Mouse (Mus musculus) testis, adult 2 months (tissue): ENCODE measurements around the gene A930009A15Rik. TPM values are rescaled to one million over a fixed set of nuclear protein-coding genes. Genes with fewer than 3 reads are reported as not detected.

Source experiments
- H3K27ac ChIP-seq: fragments of 200-500 bp; 2 replicates; pipeline ENCODE4 v1.5.1; 2012; ENCODE audit warnings: low read depth, low read length; ENCODE audit not compliant: control insufficient read depth, insufficient read depth
- H3K27me3 ChIP-seq: fragments of 200-500 bp; 2 replicates; pipeline ENCODE4 v1.6.1; 2012; ENCODE audit warnings: mild to moderate bottlenecking, low read length, moderate library complexity; ENCODE audit not compliant: control insufficient read depth, insufficient read depth
- H3K36me3 ChIP-seq: fragments of 200-500 bp; 2 replicates; pipeline ENCODE4 v1.6.1; 2012; ENCODE audit warnings: mild to moderate bottlenecking, low read length; ENCODE audit not compliant: control insufficient read depth, insufficient read depth
- H3K4me1 ChIP-seq: fragments of 200-500 bp; 2 replicates; pipeline ENCODE4 v1.6.1; 2012; ENCODE audit warnings: low read length; ENCODE audit not compliant: control insufficient read depth, insufficient read depth
- H3K4me3 ChIP-seq: fragments of 200-500 bp; 2 replicates; pipeline ENCODE4 v1.5.1; 2012; ENCODE audit warnings: low read depth, mild to moderate bottlenecking, low read length, moderate library complexity, mixed read lengths; ENCODE audit not compliant: control insufficient read depth
- CTCF ChIP-seq: fragments of 200-500 bp; IDR thresholded peaks from 2 replicates; pipeline ENCODE4 v1.5.1; 2012; ENCODE audit warnings: low read depth, mild to moderate bottlenecking, inconsistent platforms, low read length, moderate library complexity; ENCODE audit not compliant: control insufficient read depth, insufficient read depth, insufficient replicate concordance
- POLR2A ChIP-seq: fragments of 200-500 bp; IDR thresholded peaks from 2 replicates; pipeline ENCODE4 v1.6.1; 2012; ENCODE audit warnings: low read depth, mild to moderate bottlenecking, inconsistent platforms, low read length, moderate library complexity; ENCODE audit not compliant: control insufficient read depth
- polyA plus RNA-seq: library from polyadenylated mRNA; depleted of rRNA; stranded (reverse); fragments of >200 nt; gene quantifications from 2 replicates; pipeline ENCODE4 v1.2.3, GENCODE M21; 2012

Gene A930009A15Rik
- polyA plus RNA-seq, 1 experiment: not detected

DNA sequence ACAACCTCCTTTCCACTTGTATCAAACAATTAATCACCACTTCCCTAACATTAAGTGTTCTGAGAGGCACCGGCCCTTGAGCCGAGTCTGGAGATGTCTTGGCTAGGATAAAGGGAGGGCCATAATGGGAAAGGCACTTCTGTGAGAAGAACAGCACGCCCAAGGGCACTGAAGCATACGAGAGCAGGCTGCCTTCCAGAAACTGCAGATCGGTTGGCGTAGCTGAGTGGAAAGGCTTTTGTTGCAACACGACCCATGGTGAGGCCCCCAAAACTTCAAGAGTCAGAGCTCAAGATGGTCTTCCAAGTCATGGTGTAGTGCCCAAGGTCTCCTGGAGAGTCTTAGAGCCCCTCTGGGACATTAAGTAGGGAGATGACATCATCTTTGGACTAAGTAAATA, 19.5 kb upstream of the A930009A15Rik start:
- Histone ChIP-seq H3K4me3 (no peak overlapping the region), H3K4me1 (no peaks in the 10 kb centered on the region), H3K27ac (no peak overlapping the region), H3K27me3 (no peaks in the 10 kb centered on the region), H3K36me3 (no peaks in the 10 kb centered on the region)
- TF ChIP-seq CTCF (no peak), POLR2A (no peak)

DNA sequence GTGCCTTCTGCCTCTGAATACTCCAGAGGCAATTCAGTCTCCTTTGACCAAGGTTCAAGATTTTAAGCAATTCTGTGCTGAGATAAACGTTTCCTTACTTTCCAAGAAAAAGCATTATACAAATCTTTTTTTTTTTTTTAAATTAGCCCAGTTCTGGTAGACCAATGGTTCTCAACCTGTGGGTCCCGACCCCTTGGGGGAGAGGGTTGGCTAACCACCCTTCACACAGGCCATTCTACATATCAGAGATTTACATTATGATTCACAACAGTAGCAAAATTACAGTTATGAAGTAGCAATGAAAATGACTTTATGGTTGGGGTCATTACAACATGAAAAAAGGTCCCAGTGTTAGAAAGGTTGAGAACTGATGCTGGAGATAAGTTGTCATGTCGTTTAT, 18.7 kb upstream of the A930009A15Rik start:
- Histone ChIP-seq H3K4me3 (no peak overlapping the region), H3K27me3 (no peaks in the 10 kb centered on the region), H3K4me1 (no peaks in the 10 kb centered on the region), H3K27ac (no peak overlapping the region), H3K36me3 (no peaks in the 10 kb centered on the region)
- TF ChIP-seq CTCF (no peak), POLR2A (no peak)

DNA sequence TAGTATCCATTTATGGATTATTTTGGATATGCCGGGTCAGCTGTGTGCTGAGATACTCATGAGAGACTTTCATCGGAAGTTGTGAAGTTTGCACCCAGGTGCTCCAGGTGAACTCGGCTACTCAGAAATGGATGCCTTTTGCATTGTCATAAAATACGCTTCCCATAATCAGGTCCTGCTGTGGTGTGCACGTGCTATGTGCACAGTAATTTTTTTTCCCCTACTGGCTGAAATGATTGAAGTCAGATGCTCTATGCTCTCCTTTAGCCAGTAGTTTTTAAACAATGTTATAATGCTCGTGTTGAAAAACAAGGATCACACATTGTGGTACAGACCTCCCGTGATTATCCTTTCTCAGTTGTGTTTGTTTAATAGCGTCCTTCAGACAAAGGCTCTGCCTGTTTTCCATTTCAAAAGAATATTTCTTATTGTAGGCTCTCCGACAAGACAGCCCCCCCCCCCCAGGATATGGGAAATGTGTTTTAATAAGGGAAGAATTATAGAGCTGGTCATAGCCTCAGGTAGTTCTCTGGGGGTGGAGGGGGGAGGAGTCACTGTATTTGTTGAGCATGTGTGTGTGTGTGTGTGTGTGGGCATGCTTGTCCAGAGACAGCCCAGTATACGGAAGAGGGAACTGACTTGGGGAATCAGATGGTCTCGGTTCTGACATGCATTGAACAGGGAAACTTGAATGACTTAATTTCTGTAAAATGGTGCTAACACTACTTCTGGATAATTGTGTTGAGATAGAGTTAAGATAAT, 16.3 kb upstream of the A930009A15Rik start:
- no peaks in the 10 kb centered on the region for H3K36me3 ChIP-seq
- peaks cover 2% of the 10 kb centered on the region; the same call in 1 of the 2 replicates for H3K4me1 ChIP-seq
- H3K4me3 ChIP-seq: no peak overlapping the region
- TF ChIP-seq POLR2A (no peak), CTCF (no peak)
- H3K27ac ChIP-seq: no peak overlapping the region
- H3K27me3 ChIP-seq: no peaks in the 10 kb centered on the region

DNA sequence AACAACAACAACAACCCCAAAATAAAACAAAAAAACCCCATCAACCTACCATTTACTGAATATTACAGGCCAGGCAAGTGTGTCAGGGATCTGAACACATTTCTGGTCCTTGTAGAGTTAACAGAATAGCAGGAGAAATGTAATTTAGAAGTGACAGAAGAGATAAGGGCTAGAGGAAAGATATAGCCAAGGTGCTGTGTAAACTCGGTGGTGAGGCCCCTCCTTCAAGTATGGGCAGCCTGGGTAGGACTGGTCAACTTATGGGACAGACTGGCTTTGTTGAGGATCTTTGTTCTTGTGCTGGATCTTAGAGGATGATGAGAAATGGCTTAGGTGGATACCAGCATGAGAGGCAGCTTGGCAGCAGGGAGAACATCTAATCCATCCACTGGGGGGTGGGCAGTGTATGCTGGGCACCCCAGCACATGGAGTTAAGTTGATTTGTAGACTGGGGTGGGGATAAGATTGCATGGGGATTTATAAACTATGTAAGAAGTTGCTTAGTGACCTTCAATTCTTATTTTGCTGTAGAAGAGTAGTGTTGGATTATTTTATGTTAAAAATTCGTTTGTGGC, 14.5 kb upstream of the A930009A15Rik start:
- Histone ChIP-seq H3K27me3 (no peaks in the 10 kb centered on the region), H3K27ac (no peak overlapping the region), H3K4me1 (peaks cover 2% of the 10 kb centered on the region; the same call in 1 of the 2 replicates), H3K36me3 (no peaks in the 10 kb centered on the region), H3K4me3 (no peak overlapping the region)
- TF ChIP-seq CTCF: no peak

DNA sequence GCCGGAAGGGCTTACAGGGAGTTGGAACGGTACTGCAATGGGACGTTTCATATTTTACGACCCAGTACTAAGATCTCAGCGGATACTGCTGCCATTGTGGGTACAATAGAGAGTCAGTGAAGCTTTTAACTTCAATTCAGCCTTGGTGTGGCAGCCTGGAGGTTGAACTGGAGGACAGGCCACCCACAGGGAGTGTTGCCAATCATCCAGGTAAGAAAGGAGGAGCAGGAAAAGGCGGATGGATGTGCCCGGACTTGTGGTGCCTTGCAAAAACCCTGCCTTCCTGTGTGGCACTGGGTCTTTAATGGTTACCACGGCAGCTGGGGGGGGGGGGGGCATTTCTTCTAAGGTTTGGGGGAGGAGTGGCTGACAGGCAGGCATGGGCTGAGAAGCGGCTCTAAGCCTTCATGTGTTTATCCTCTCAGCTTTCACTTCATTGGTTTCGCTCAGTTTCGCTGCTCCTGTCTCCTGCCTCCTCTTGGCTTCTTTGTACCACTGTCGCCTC, 13.0 kb upstream of the A930009A15Rik start:
- Histone ChIP-seq H3K4me3 (no peak overlapping the region), H3K27me3 (no peaks in the 10 kb centered on the region), H3K27ac (no peak overlapping the region)

DNA sequence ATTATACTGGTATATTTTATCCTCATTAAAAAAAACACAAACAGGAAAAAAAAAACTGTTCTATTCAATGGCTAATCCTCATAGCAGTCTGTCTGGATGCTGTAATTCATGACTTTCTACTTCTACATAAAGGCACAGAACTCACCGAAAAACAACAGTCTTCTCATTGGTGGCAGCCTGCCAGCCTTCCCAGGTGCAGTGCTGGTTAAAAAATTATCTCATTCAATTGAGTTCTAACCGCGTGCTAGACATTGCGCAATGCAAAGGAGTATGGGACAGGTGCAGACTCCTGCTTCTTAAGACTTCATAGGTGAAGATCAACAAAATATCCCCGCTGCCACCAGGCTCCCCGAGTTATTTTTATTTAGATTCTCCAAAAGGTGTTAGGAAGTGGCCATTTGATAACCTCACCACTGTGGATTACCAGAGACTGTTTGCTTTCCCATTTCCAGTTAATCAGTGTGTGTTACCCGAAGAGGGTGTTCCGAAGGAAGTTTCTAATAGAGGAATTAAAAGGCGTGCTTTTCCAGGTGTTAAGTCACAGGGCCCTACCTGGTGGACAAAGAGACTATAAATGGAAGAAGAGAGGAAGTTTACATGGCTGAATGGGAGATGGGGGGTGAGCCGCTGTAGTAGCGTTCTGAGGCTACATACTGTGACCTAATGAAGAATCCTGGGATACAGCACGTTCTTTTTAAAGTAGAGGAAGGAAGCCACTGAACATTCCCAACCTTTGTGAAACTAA, 8.5 kb upstream of the A930009A15Rik start:
- TF ChIP-seq POLR2A: no peak
- TF ChIP-seq CTCF: no peak
- no peaks in the 10 kb centered on the region for H3K27me3 ChIP-seq

More for the DNA sequence above, 13.0 kb upstream of the A930009A15Rik start:
- Histone ChIP-seq H3K36me3 (no peaks in the 10 kb centered on the region), H3K4me1 (peaks cover 2% of the 10 kb centered on the region; the same call in 1 of the 2 replicates)
- TF ChIP-seq POLR2A (no peak), CTCF (no peak)

More for the DNA sequence above, 8.5 kb upstream of the A930009A15Rik start:
- no peaks in the 10 kb centered on the region for H3K36me3 ChIP-seq
- H3K4me1 ChIP-seq: peaks cover 2% of the 10 kb centered on the region; the same call in 1 of the 2 replicates
- H3K4me3 ChIP-seq: no peak overlapping the region
- no peak overlapping the region for H3K27ac ChIP-seq
